ENCODE assay signal across 8 mouse cellular contexts in the genomic region with DNA sequence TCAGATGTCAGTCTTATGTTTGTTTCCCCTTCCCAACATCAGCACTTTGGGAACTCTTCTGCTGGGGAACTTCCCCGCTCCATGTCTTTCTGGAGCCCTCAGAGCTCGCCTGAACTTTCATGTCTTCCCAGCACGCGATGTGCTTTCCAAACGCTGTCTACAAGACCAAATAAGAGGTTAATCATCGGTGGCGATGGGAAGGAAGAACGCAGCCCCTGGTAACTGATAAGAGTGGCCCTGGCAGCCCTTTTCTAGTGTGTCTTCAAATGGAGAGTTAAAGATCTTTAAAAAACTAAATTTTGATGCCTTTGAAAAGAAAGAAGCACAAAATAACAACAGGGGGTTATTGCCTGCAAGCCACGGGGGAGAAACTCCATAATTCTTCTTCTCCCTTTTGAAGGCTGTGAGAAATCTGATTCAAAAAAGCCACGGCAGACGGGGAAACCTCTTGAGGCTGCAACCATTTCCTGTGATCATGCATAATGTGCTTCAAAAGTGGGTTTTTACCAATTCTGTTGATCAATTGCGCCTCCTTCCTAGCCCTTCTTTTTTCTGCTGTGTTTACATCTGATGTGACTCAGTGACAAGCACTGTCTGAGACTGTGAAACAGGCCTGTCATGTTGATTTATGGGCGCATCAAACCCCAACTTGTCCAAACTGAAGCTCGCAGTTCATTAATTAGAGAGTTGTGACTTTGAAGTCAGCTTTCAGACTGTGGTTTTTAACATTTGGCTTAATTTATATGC.
DNase-seq lines count a peak whose midpoint lies in the region; ATAC-seq and TF ChIP-seq lines count a peak whose summit lies in the region.

No protein-coding gene starts in this region.

- ATAC-seq in heart, embryonic 12.5 days (ENCODE audit: insufficient number of reproducible peaks, low FRiP score) = no peak
- no peak for ATAC-seq in forebrain, embryonic 13.5 days
- no peak for ATAC-seq in midbrain, embryonic 12.5 days (ENCODE audit: low FRiP score, low read depth)
- ATAC-seq in liver, postnatal 0 days = no peak
- no peak for ATAC-seq in megakaryocyte progenitor cell, adult 5-6 weeks (replicated peaks; ENCODE audit: poor library complexity)

- peaks cover 4% of the 10 kb centered on the region for H3K9me3 ChIP-seq in heart, embryonic 12.5 days (replicated peaks)
- peaks cover 4% of the 10 kb centered on the region for H3K9me3 ChIP-seq in forebrain, embryonic 13.5 days (replicated peaks)
- H3K9me3 ChIP-seq in midbrain, embryonic 12.5 days = 0 out of 2 replicates have a peak, but pooled peaks cover 4% of the 10 kb centered on the region
- no peaks in the 10 kb centered on the region for H3K9me3 ChIP-seq in liver, postnatal 0 days (ENCODE audit: low read length)

- DNase-seq in heart, adult 9 months (ENCODE audit: low spot score in 2 of 2) = no peak
- DNase-seq in CD4-positive, CD25-positive, alpha-beta regulatory T cell, adult 2 months (ENCODE audit: low read depth, low spot score) = peak; percentile 74
- DNase-seq in liver, postnatal 0 days = no peak
- DNase-seq in adrenal gland, adult 18-20 months (ENCODE audit: low spot score in 2 of 2) = no peak

- H3K4me1 ChIP-seq in heart, embryonic 12.5 days (replicated peaks) = peaks cover 30% of the 10 kb centered on the region
- H3K4me1 ChIP-seq in forebrain, embryonic 13.5 days = peaks cover 35% of the 10 kb centered on the region
- H3K4me1 ChIP-seq in midbrain, embryonic 12.5 days = peaks cover 48% of the 10 kb centered on the region
- H3K4me1 ChIP-seq in liver, postnatal 0 days (ENCODE audit: insufficient read depth) = peaks cover 7% of the 10 kb centered on the region; the same call in 1 of the 2 replicates

- no peaks in the 10 kb centered on the region for H3K27me3 ChIP-seq in heart, embryonic 12.5 days (replicated peaks)
- H3K27me3 ChIP-seq in forebrain, embryonic 13.5 days = peaks cover 11% of the 10 kb centered on the region; the same call in 1 of the 2 replicates
- no peaks in the 10 kb centered on the region for H3K27me3 ChIP-seq in midbrain, embryonic 12.5 days
- no peaks in the 10 kb centered on the region for H3K27me3 ChIP-seq in liver, postnatal 0 days (ENCODE audit: insufficient read depth, low read length)

- no peak for TF ChIP-seq EP300 in liver, postnatal 0 days (IDR thresholded peaks at IDR 0.05; ENCODE audit: low read depth)

- 0 out of 2 replicates have a peak overlapping the region, but pooled peaks have one; percentile 13 for H3K27ac ChIP-seq in heart, embryonic 12.5 days (ENCODE audit: poor library complexity, severe bottlenecking)
- no peak overlapping the region for H3K27ac ChIP-seq in forebrain, embryonic 13.5 days
- H3K27ac ChIP-seq in midbrain, embryonic 12.5 days (replicated peaks) = peak overlapping the region; percentile 58
- no peak overlapping the region for H3K27ac ChIP-seq in liver, postnatal 0 days (ENCODE audit: low read depth)

- no peak overlapping the region for H3K9ac ChIP-seq in heart, embryonic 12.5 days
- H3K9ac ChIP-seq in forebrain, embryonic 13.5 days = no peak overlapping the region
- H3K9ac ChIP-seq in midbrain, embryonic 12.5 days (replicated peaks) = no peak overlapping the region
- H3K9ac ChIP-seq in liver, postnatal 0 days (replicated peaks) = no peak overlapping the region

- 42% methylated on average over 14 of the region's 14 CpGs for WGBS in heart, embryonic 12.5 days
- WGBS in forebrain, embryonic 13.5 days = 13% methylated on average over 14 of the region's 14 CpGs
- 18% methylated on average over 14 of the region's 14 CpGs for WGBS in midbrain, embryonic 12.5 days
- WGBS in liver, postnatal 0 days (ENCODE audit: insufficient replicate concordance) = 41% methylated on average over 14 of the region's 14 CpGs

- TF ChIP-seq CTCF in liver, postnatal 0 days (IDR thresholded peaks at IDR 0.05; ENCODE audit: low read depth) = no peak

- H3K4me3 ChIP-seq in heart, embryonic 12.5 days = no peak overlapping the region
- H3K4me3 ChIP-seq in forebrain, embryonic 13.5 days = no peak overlapping the region
- H3K4me3 ChIP-seq in midbrain, embryonic 12.5 days = no peak overlapping the region
- no peak overlapping the region for H3K4me3 ChIP-seq in liver, postnatal 0 days (ENCODE audit: low read depth, low read length)

- H3K36me3 ChIP-seq in heart, embryonic 12.5 days = peaks cover 61% of the 10 kb centered on the region
- peaks cover 13% of the 10 kb centered on the region for H3K36me3 ChIP-seq in forebrain, embryonic 13.5 days (ENCODE audit: poor library complexity, severe bottlenecking)
- H3K36me3 ChIP-seq in midbrain, embryonic 12.5 days = peaks cover 4% of the 10 kb centered on the region
- peaks cover 32% of the 10 kb centered on the region for H3K36me3 ChIP-seq in liver, postnatal 0 days (replicated peaks; ENCODE audit: insufficient read depth, low read length)

- no peak overlapping the region for H3K4me2 ChIP-seq in heart, embryonic 12.5 days
- peak overlapping the region; percentile 11 for H3K4me2 ChIP-seq in forebrain, embryonic 13.5 days
- peak overlapping the region; percentile 22 for H3K4me2 ChIP-seq in midbrain, embryonic 12.5 days (replicated peaks)
- no peak overlapping the region for H3K4me2 ChIP-seq in liver, postnatal 0 days (ENCODE audit: low read depth, low read length)

Comparison
In these comparisons a context has a peak if more than half of its experiments do, and no peak if none do; other contexts are left out.
1. H3K27ac ChIP-seq: peak in heart, embryonic 12.5 days (single experiment) and midbrain, embryonic 12.5 days (single experiment); none in forebrain, embryonic 13.5 days (single experiment) and liver, postnatal 0 days (single experiment).
2. H3K4me2 ChIP-seq: peak in forebrain, embryonic 13.5 days (single experiment) and midbrain, embryonic 12.5 days (single experiment); none in heart, embryonic 12.5 days (single experiment) and liver, postnatal 0 days (single experiment).